Mouse (Mus musculus): ENCODE results near the gene Saal1. TPM values are rescaled to one million over a fixed set of nuclear protein-coding genes. Genes with fewer than 3 reads are reported as not detected.

Gene Saal1
- polyA plus RNA-seq, 1 experiment from 2014 or later = 35.8 TPM

- no peak for ATAC-seq (ENCODE audit: insufficient number of reproducible peaks, insufficient read depth, low FRiP score, low TSS enrichment, low read depth)
- Histone ChIP-seq H3K27me3 (0 out of 2 replicates have a peak, but pooled peaks cover 3% of the 10 kb centered on the region), H3K4me1 (no peaks in the 10 kb centered on the region), H3K4me2 (no peak overlapping the region), H3K9me3 (no peaks in the 10 kb centered on the region), H3K4me3 (no peak overlapping the region), H3K9ac (no peak overlapping the region), H3K27ac (no peak overlapping the region), H3K36me3 (no peaks in the 10 kb centered on the region)
- 85% methylated on average over 3 of the region's 3 CpGs for WGBS
These were observed 13.4 kb upstream of the Saal1 start for GRCm38 (mm10) chr7:46723849-46724248.

- WGBS = 95% methylated on average over 6 of the region's 6 CpGs
- no peak overlapping the region for H3K9ac ChIP-seq
- ATAC-seq (ENCODE audit: insufficient number of reproducible peaks, insufficient read depth, low FRiP score, low TSS enrichment, low read depth) = no peak
- no peak overlapping the region for H3K27ac ChIP-seq
- H3K4me3 ChIP-seq = no peak overlapping the region
- no peaks in the 10 kb centered on the region for H3K9me3 ChIP-seq
- no peak overlapping the region for H3K4me2 ChIP-seq
- 0 out of 2 replicates have a peak, but pooled peaks cover 3% of the 10 kb centered on the region for H3K27me3 ChIP-seq
- no peaks in the 10 kb centered on the region for H3K36me3 ChIP-seq
- no peaks in the 10 kb centered on the region for H3K4me1 ChIP-seq
These were observed 12.9 kb upstream of the Saal1 start for GRCm38 (mm10) chr7:46723354-46723753.

DNA sequence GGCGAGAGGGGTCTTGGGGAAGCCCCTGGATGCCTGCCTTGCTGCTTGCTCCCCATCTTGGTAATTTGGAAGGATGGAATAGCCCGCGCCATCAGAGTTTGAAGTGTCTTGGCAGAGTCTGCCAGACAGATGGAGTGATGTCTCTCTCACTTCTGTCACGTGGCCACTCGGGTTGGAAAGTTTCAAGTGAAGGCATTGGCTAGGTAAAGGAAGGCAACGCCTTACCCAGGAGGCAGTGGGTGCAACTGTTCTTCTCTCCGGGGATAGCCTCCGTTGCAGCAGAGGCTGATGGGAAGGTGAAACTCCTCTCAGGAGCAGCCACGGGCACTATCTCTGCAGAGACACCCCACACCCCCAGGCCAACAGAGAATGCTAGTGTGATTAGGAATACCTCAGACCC is 10.0 kb upstream of the Saal1 start:
- H3K27me3 ChIP-seq = 0 out of 2 replicates have a peak, but pooled peaks cover 3% of the 10 kb centered on the region
- no peak overlapping the region for H3K4me2 ChIP-seq
- H3K9me3 ChIP-seq = no peaks in the 10 kb centered on the region
- H3K9ac ChIP-seq = no peak overlapping the region
- H3K4me1 ChIP-seq = no peaks in the 10 kb centered on the region
- no peak for ATAC-seq (ENCODE audit: insufficient number of reproducible peaks, insufficient read depth, low FRiP score, low TSS enrichment, low read depth)
- H3K27ac ChIP-seq = no peak overlapping the region
- no peaks in the 10 kb centered on the region for H3K36me3 ChIP-seq
- H3K4me3 ChIP-seq = no peak overlapping the region
- WGBS = 76% methylated on average over 9 of the region's 9 CpGs

- Histone ChIP-seq H3K36me3 (no peaks in the 10 kb centered on the region), H3K4me2 (no peak overlapping the region), H3K27me3 (no peaks in the 10 kb centered on the region), H3K27ac (no peak overlapping the region), H3K4me1 (no peaks in the 10 kb centered on the region), H3K9me3 (no peaks in the 10 kb centered on the region), H3K9ac (no peak overlapping the region), H3K4me3 (no peak overlapping the region)
- ATAC-seq (ENCODE audit: insufficient number of reproducible peaks, insufficient read depth, low FRiP score, low TSS enrichment, low read depth) = no peak
- WGBS = 77% methylated on average over 7 of the region's 7 CpGs
These were observed 9.0 kb upstream of the Saal1 start for GRCm38 (mm10) chr7:46719526-46719925.

DNA sequence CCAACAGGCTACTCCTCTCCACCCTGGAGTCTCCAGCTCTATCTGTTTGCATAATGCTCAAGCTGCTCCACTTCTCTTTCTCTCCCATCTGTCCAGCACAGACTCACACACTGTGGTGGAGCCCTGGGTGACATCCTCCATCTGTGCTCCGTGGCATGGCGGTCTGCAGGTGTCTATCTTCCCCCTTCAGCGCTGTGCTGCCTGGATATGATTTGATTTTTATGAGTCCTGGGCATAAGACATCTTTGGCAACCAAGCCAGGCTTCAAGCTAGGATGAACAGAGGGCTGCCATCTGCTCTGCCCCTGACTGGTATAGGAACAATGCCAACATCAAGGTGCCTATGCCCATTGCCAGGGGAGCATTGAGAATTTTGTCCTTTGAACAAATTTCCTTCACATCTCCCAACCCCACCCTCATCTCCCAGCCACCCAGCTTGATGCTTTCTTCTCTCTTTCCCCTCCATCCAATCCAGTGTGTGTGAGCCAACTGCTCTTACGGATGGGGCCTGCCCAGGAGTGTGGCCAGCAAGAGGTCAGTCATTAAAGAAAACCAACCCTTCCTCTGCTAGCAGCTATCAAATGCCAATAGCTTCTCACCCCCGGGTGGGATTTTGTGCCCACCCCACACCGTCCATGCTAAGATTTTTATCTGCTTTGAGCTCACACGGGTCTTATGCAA is 8.3 kb upstream of the Saal1 start:
- H3K9me3 ChIP-seq = no peaks in the 10 kb centered on the region
- WGBS = 76% methylated on average over 7 of the region's 7 CpGs
- ATAC-seq (ENCODE audit: insufficient number of reproducible peaks, insufficient read depth, low FRiP score, low TSS enrichment, low read depth) = no peak

DNA sequence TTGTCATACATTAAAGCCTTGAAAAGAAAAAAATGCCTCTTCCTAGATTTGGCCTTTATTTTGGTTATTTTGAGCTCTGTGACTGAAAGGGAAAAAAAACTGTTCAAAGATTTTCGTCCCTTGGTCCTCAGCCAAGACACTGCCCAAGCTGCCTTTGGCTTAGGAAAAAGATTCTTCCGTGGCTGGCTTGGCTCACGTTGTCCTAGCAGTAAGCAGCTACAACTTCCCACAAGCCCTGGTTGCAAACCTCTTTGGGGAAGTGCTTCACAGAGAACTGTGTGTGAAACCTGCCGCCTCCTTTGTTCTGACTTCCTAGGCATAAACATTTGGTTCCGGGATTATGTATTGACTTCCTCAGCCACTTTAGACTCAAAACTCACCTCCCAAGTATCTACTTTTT is 6.4 kb upstream of the Saal1 start:
- no peak for ATAC-seq (ENCODE audit: insufficient number of reproducible peaks, insufficient read depth, low FRiP score, low TSS enrichment, low read depth)

More for the DNA sequence above, 8.3 kb upstream of the Saal1 start:
- no peaks in the 10 kb centered on the region for H3K4me1 ChIP-seq
- H3K27me3 ChIP-seq = no peaks in the 10 kb centered on the region
- H3K9ac ChIP-seq = no peak overlapping the region
- H3K27ac ChIP-seq = no peak overlapping the region
- H3K4me2 ChIP-seq = no peak overlapping the region
- H3K36me3 ChIP-seq = no peaks in the 10 kb centered on the region
- no peak overlapping the region for H3K4me3 ChIP-seq

GRCm38 (mm10) chr7:46715600-46715999 is 5.1 kb upstream of the Saal1 start, which contains the start of gene Saa3:
Gene Saa3, minus strand, starts transcription at chr7:46715700.
- Histone ChIP-seq H3K4me2 (no peak within 1 kb of the TSS), H3K27ac (no peak within 1 kb of the TSS), H3K4me1 (no peaks in the 10 kb centered on the region), H3K9ac (no peak within 1 kb of the TSS), H3K27me3 (no peaks in the 10 kb centered on the region), H3K9me3 (no peaks in the 10 kb centered on the region), H3K4me3 (no peak within 1 kb of the TSS), H3K36me3 (no peaks in the 10 kb centered on the region)
- ATAC-seq (ENCODE audit: insufficient number of reproducible peaks, insufficient read depth, low FRiP score, low TSS enrichment, low read depth) = no peak
- WGBS = 87% methylated on average over 5 of the region's 5 CpGs

More for the DNA sequence above, 6.4 kb upstream of the Saal1 start:
- no peak overlapping the region for H3K4me3 ChIP-seq
- 62% methylated on average over 5 of the region's 5 CpGs for WGBS
- H3K36me3 ChIP-seq = no peaks in the 10 kb centered on the region
- no peaks in the 10 kb centered on the region for H3K4me1 ChIP-seq
- no peaks in the 10 kb centered on the region for H3K9me3 ChIP-seq
- no peak overlapping the region for H3K4me2 ChIP-seq
- no peak overlapping the region for H3K9ac ChIP-seq
- H3K27ac ChIP-seq = no peak overlapping the region
- no peaks in the 10 kb centered on the region for H3K27me3 ChIP-seq

GRCm38 (mm10) chr7:46714518-46714917 is 4.0 kb upstream of the Saal1 start:
- Histone ChIP-seq H3K9ac (no peak overlapping the region), H3K36me3 (no peaks in the 10 kb centered on the region), H3K4me1 (peaks cover 3% of the 10 kb centered on the region; the same call in 1 of the 2 replicates), H3K27me3 (no peaks in the 10 kb centered on the region), H3K4me3 (no peak overlapping the region), H3K27ac (no peak overlapping the region), H3K9me3 (no peaks in the 10 kb centered on the region), H3K4me2 (no peak overlapping the region)
- WGBS = 25% methylated on average over 6 of the region's 6 CpGs
- ATAC-seq (ENCODE audit: insufficient number of reproducible peaks, insufficient read depth, low FRiP score, low TSS enrichment, low read depth) = no peak

DNA sequence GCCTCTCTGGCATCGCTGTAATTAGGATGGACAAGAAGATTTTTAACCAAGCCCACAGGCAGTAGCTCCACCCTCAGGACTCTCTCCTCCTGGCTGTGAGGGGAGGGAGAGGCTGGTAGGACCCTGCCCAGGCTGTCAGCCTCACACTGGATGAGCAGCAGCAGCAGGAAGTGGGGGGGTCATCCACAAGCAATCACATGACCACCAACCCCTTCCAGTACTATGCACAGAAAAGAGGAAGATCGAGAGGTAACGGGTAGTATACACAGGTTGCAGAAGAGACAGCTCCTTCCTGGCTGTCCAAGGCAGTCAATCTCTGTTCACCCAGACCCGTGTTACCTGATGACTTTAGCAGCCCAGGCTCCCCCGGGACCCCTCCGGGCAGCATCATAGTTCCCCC is 1.8 kb upstream of the Saal1 start:
- 68% methylated on average over 6 of the region's 6 CpGs for WGBS
- Histone ChIP-seq H3K4me3 (no peak overlapping the region), H3K27me3 (no peaks in the 10 kb centered on the region), H3K4me1 (peaks cover 8% of the 10 kb centered on the region), H3K4me2 (no peak overlapping the region), H3K9ac (peak overlapping the region; percentile 28; the same call in 1 of the 2 replicates), H3K27ac (no peak overlapping the region), H3K9me3 (no peaks in the 10 kb centered on the region), H3K36me3 (peaks cover 8% of the 10 kb centered on the region)
- no peak for ATAC-seq (ENCODE audit: insufficient number of reproducible peaks, insufficient read depth, low FRiP score, low TSS enrichment, low read depth)

DNA sequence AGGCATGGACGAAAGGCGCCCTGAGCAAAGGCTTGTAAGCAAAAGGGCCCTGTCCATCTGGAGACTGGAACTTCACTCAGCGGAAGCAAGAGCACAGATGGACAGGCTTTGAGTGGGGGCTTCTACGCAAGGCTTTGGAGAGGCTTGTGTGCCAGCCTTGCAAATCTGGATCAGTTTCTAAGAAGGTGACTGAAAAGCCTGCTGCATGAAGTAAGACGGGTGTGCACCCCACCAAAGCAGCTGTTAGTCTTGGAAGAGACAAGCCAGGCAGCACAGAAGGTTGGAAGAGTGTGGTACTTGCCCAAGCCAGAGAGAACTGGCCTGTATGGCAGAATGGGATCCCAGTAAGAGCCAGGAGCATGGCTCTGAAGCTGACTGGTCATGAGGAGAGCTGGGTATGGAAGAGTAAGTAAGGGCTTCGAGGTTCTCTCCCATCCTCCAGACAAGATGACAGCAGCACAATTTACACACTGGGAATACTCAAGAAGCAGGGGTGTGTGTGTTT is 9.9 kb downstream of the Saal1 start:
- no peaks in the 10 kb centered on the region for H3K9me3 ChIP-seq
- no peak overlapping the region for H3K4me2 ChIP-seq
- H3K27me3 ChIP-seq = no peaks in the 10 kb centered on the region
- H3K36me3 ChIP-seq = peaks cover 95% of the 10 kb centered on the region
- no peak overlapping the region for H3K9ac ChIP-seq
- no peak overlapping the region for H3K4me3 ChIP-seq
- 94% methylated on average over 6 of the region's 6 CpGs for WGBS
- H3K4me1 ChIP-seq = no peaks in the 10 kb centered on the region
- no peak for ATAC-seq (ENCODE audit: insufficient number of reproducible peaks, insufficient read depth, low FRiP score, low TSS enrichment, low read depth)
- H3K27ac ChIP-seq = no peak overlapping the region

DNA sequence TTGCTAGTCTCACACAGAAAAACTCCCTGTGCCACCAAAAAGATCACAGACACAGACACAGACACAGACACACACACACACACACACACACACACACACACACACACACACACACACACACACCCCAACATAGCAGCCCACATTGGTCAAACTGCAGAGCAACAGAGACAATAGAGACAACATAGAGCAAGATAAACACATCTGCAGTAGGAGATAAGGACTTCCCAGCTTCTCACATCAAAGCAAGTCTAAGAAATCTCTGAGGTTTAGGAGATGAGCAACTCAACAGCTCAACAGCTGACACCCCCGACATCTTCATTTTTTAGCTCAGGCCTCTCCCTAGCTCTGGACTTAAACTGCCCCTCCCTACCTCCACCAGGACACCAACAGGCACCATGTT is 13.7 kb downstream of the Saal1 start:
- no peaks in the 10 kb centered on the region for H3K27me3 ChIP-seq
- H3K36me3 ChIP-seq = peaks cover 78% of the 10 kb centered on the region
- no peak overlapping the region for H3K4me2 ChIP-seq
- no peaks in the 10 kb centered on the region for H3K9me3 ChIP-seq
- no peak overlapping the region for H3K27ac ChIP-seq
- no peak overlapping the region for H3K4me3 ChIP-seq
- no peak for ATAC-seq (ENCODE audit: insufficient number of reproducible peaks, insufficient read depth, low FRiP score, low TSS enrichment, low read depth)
- H3K9ac ChIP-seq = no peak overlapping the region
- 95% methylated on average over 1 of the region's 1 CpGs for WGBS
- H3K4me1 ChIP-seq = no peaks in the 10 kb centered on the region

DNA sequence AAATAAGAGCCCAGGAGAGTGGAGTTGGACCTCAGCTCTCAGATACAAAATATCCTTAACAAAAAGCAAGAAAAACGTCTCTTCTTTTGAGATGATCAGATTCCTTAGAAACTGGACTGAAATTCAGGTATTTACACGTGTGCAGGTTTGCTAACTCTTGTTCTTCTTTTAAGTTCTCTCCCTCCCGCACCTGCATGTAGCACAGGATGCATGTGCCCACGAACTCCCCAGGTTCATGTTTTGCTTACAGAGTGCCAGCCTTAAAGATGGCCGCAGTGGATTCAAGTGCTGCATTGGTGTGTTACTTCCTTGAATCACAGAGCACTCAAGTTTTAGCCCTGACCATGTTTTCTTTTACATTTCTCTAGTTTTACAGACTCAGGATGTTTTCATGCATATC is 23.7 kb downstream of the Saal1 start:
- H3K9me3 ChIP-seq = no peaks in the 10 kb centered on the region
- no peak overlapping the region for H3K27ac ChIP-seq
- H3K9ac ChIP-seq = no peak overlapping the region
- no peak overlapping the region for H3K4me3 ChIP-seq
- peaks cover 43% of the 10 kb centered on the region for H3K36me3 ChIP-seq
- no peak for ATAC-seq (ENCODE audit: insufficient number of reproducible peaks, insufficient read depth, low FRiP score, low TSS enrichment, low read depth)
- no peaks in the 10 kb centered on the region for H3K4me1 ChIP-seq
- no peaks in the 10 kb centered on the region for H3K27me3 ChIP-seq
- 85% methylated on average over 5 of the region's 5 CpGs for WGBS
- H3K4me2 ChIP-seq = no peak overlapping the region

Measured in embryonic facial prominence, embryonic 13.5 days (tissue).